Mouse (Mus musculus): ENCODE results near the gene Dnajb3.
"Not testable (repeated sequence)": the region's sequence is repeated elsewhere in the genome, so short reads cannot be mapped to it uniquely, and the experiment has no call there.

Dnajb3 gene

GRCm38 (mm10) chr1:88231803-88232499 is 26.4 kb upstream of the Dnajb3 start:
- DNase-seq (ENCODE audit: low read depth, low spot score), result no peak

- DNase-seq (ENCODE audit: low read depth, low spot score), result no peak
Measured at GRCm38 (mm10) chr1:88230981-88231802, 25.6 kb upstream of the Dnajb3 start.

GRCm38 (mm10) chr1:88230421-88230820 is 24.8 kb upstream of the Dnajb3 start:
- no peak for DNase-seq (ENCODE audit: low read depth, low spot score)

- DNase-seq (ENCODE audit: low read depth, low spot score), result no peak
Measured at GRCm38 (mm10) chr1:88229986-88230385, 24.4 kb upstream of the Dnajb3 start.

GRCm38 (mm10) chr1:88229566-88229965 is 24.0 kb upstream of the Dnajb3 start:
- no peak for DNase-seq (ENCODE audit: low read depth, low spot score)

GRCm38 (mm10) chr1:88228121-88228520 is 22.5 kb upstream of the Dnajb3 start:
- no peak for DNase-seq (ENCODE audit: low read depth, low spot score)

GRCm38 (mm10) chr1:88227482-88227881 is 21.9 kb upstream of the Dnajb3 start:
- no peak for DNase-seq (ENCODE audit: low read depth, low spot score)

- DNase-seq (ENCODE audit: low read depth, low spot score), result peak; percentile 31
Measured at GRCm38 (mm10) chr1:88226670-88227379, 21.2 kb upstream of the Dnajb3 start, which contains the start of gene Mroh2a. Gene Mroh2a, plus strand, starts transcription at chr1:88226986.

GRCm38 (mm10) chr1:88225741-88226140 is 20.2 kb upstream of the Dnajb3 start:
- no peak for DNase-seq (ENCODE audit: low read depth, low spot score)

GRCm38 (mm10) chr1:88225301-88225700 is 19.7 kb upstream of the Dnajb3 start:
- DNase-seq (ENCODE audit: low read depth, low spot score), result not testable (repeated sequence)

- no peak for DNase-seq (ENCODE audit: low read depth, low spot score)
Measured at GRCm38 (mm10) chr1:88224029-88224776, 18.6 kb upstream of the Dnajb3 start.

- DNase-seq (ENCODE audit: low read depth, low spot score), result no peak
Measured at GRCm38 (mm10) chr1:88223591-88223990, 18.0 kb upstream of the Dnajb3 start.

GRCm38 (mm10) chr1:88223011-88223515 is 17.5 kb upstream of the Dnajb3 start:
- DNase-seq (ENCODE audit: low read depth, low spot score), result not testable (repeated sequence)

GRCm38 (mm10) chr1:88222216-88222615 is 16.6 kb upstream of the Dnajb3 start:
- no peak for DNase-seq (ENCODE audit: low read depth, low spot score)

- DNase-seq (ENCODE audit: low read depth, low spot score), result no peak
Measured at GRCm38 (mm10) chr1:88220336-88220735, 14.8 kb upstream of the Dnajb3 start.

- DNase-seq (ENCODE audit: low read depth, low spot score), result no peak
Measured at GRCm38 (mm10) chr1:88219054-88219453, 13.5 kb upstream of the Dnajb3 start.

- DNase-seq (ENCODE audit: low read depth, low spot score), result no peak
Measured at GRCm38 (mm10) chr1:88218591-88218990, 13.0 kb upstream of the Dnajb3 start.

- DNase-seq (ENCODE audit: low read depth, low spot score), result no peak
Measured at GRCm38 (mm10) chr1:88218051-88218450, 12.5 kb upstream of the Dnajb3 start.

GRCm38 (mm10) chr1:88217576-88217975 is 12.0 kb upstream of the Dnajb3 start:
- DNase-seq (ENCODE audit: low read depth, low spot score), result no peak

GRCm38 (mm10) chr1:88217144-88217543 is 11.6 kb upstream of the Dnajb3 start:
- DNase-seq (ENCODE audit: low read depth, low spot score), result no peak

- DNase-seq (ENCODE audit: low read depth, low spot score), result no peak
Measured at GRCm38 (mm10) chr1:88216551-88216950, 11.0 kb upstream of the Dnajb3 start.

Data from telencephalon, adult 2 months (tissue).